Mouse (Mus musculus) intestine, embryonic 14.5 days (tissue): ENCODE measurements around the gene Filip1. TPM values are rescaled to one million over a fixed set of nuclear protein-coding genes. Genes with fewer than 3 reads are reported as not detected.

Source experiments
- ATAC-seq: fragments of 200-750 bp; cut with Nextera tagmentation; replicated peaks from 2 replicates; pipeline ENCODE4 v1.8.0; 2017; ENCODE audit warnings: low read depth, moderate number of reproducible peaks, moderate TSS enrichment, moderate library complexity; ENCODE audit not compliant: low FRiP score, low TSS enrichment
- DNase-seq: peaks from one replicate; pipeline ENCODE4 v3.0.0-alpha.2; 2018; ENCODE audit warnings: low spot score
- H3K27ac ChIP-seq: fragments of 300-500 bp; sonication (generic); 2 replicates; pipeline ENCODE4 v1.5.1; 2014; ENCODE audit warnings: low read depth, mild to moderate bottlenecking, control low read depth
- H3K27me3 ChIP-seq: fragments of 300-500 bp; sonication (generic); replicated peaks from 2 replicates; pipeline ENCODE4 v1.6.1; 2014; ENCODE audit warnings: low read length, control low read depth; ENCODE audit not compliant: control insufficient read depth, insufficient read depth
- H3K36me3 ChIP-seq: fragments of 300-500 bp; sonication (generic); 2 replicates; pipeline ENCODE4 v1.6.1; 2014; ENCODE audit warnings: low read length, control low read depth; ENCODE audit not compliant: control insufficient read depth, insufficient read depth
- H3K4me1 ChIP-seq: fragments of 300-500 bp; sonication (generic); replicated peaks from 2 replicates; pipeline ENCODE4 v1.6.1; 2014; ENCODE audit warnings: low read length, control low read depth, mixed read lengths; ENCODE audit not compliant: control insufficient read depth, insufficient read depth
- H3K4me2 ChIP-seq: fragments of 300-500 bp; sonication (generic); 2 replicates; pipeline ENCODE4 v1.6.1; 2014; ENCODE audit warnings: low read length
- H3K4me3 ChIP-seq: fragments of 300-500 bp; sonication (generic); 2 replicates; pipeline ENCODE4 v1.5.1; 2014; ENCODE audit warnings: low read depth, low read length, control low read depth, mixed read lengths
- H3K9ac ChIP-seq: fragments of 300-500 bp; sonication (generic); 2 replicates; pipeline ENCODE4 v1.6.1; 2014; ENCODE audit warnings: mild to moderate bottlenecking, low read length
- H3K9me3 ChIP-seq: fragments of 300-500 bp; sonication (generic); 2 replicates; pipeline ENCODE4 v1.6.1; 2016; ENCODE audit warnings: low read length, control low read depth; ENCODE audit not compliant: control insufficient read depth
- WGBS: fragments of 180-500 bp; shearing (Covaris S2); extraction: QIAGEN DNeasy Blood & Tissue Kit; methylation state at CpG from one replicate; pipeline ENCODE4 v1.1.7; 2014; 5-methylcytosine and 5-hydroxymethylcytosine counted together
- polyA plus RNA-seq: library from polyadenylated mRNA; unstranded; fragments of >200 nt; fragmentation: Nextera tagmentation; extraction: Ambion mirVana; gene quantifications from 2 replicates; pipeline ENCODE4 v1.2.1, GENCODE M21; 2014

The Filip1 gene
- polyA plus RNA-seq, 1 experiment from 2014 or later = 7.2 TPM

DNA sequence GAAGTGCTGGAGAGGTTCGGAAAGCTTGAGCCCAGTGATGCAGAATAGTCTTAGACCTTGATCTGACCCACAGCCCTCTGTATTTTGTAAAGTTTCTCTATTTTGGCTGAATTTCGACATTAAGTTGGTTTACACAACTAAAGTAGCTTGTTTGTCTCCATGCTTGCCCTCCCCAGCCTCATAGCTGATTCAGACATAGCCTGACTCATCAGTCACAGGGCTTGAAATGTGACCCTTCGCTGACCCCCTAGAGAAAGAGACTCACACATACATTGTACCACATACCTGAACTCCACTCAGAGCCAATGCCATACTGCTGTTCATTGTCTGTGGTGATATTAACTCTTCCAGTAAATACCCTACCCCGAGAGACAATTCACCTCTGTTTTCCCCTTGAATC lies 19.6 kb downstream of the Filip1 start:
- no peak overlapping the region for H3K4me2 ChIP-seq
- H3K27me3 ChIP-seq = no peaks in the 10 kb centered on the region
- H3K4me1 ChIP-seq = no peaks in the 10 kb centered on the region
- no peak overlapping the region for H3K27ac ChIP-seq
- H3K4me3 ChIP-seq = no peak overlapping the region
- H3K9ac ChIP-seq = no peak overlapping the region
- DNase-seq (no peak), ATAC-seq (no peak)
- H3K36me3 ChIP-seq = no peaks in the 10 kb centered on the region
- no peaks in the 10 kb centered on the region for H3K9me3 ChIP-seq
- 71% methylated on average over 4 of the region's 4 CpGs for WGBS

DNA sequence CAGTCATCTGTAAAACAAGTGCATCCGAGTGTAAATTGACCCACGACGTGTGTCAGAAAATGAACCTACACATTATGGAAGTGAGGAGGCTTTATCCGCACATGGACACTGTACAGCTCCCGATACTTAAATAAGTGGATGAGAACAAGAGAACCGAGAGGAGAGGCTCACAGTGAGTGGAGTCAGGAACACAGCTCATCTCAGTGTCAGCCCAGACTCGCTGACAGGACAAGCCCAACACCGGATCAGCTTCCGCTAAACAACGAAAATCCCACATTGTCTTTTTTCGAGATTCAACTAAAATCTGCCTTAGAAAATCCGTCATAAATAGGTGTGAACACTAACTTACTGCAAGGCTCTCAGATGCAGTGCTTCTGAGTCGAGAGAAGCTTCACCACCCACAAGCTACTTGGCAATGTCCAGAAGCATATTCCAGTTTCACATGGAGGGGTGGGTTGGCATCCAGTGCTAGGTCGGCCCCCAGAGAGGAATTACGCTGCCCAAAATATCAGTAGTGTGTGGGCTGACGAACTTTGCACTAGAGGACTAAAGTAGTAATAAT lies 22.1 kb downstream of the Filip1 start:
- no peak for DNase-seq
- Histone ChIP-seq H3K9me3 (no peaks in the 10 kb centered on the region), H3K36me3 (no peaks in the 10 kb centered on the region), H3K4me1 (no peaks in the 10 kb centered on the region), H3K27me3 (no peaks in the 10 kb centered on the region), H3K4me3 (no peak overlapping the region), H3K27ac (no peak overlapping the region), H3K4me2 (no peak overlapping the region), H3K9ac (no peak overlapping the region)
- WGBS = 81% methylated on average over 16 of the region's 16 CpGs
- no peak for ATAC-seq

DNA sequence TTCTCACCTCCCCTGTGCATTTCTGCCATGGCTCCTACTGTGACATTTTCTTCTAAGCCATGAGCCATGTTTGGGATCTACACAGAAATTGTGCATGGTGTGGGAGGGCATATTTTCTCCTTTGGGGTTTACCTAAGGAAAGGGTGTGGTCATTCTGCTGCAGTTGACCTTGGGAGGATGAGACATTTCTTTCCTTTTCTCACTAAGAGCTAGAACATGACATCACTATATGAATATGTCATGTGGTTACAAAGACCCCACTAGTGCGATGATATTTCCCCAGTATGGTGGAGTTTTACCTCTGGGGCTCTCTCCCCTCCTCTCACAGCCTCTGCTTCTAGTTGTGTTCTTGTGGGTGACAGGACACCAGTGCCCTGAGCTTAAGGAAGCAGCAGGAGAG lies 22.9 kb downstream of the Filip1 start:
- DNase-seq (no peak), ATAC-seq (no peak)
- H3K4me3 ChIP-seq = no peak overlapping the region
- H3K4me1 ChIP-seq = no peaks in the 10 kb centered on the region
- no peaks in the 10 kb centered on the region for H3K36me3 ChIP-seq
- H3K27me3 ChIP-seq = no peaks in the 10 kb centered on the region
- WGBS = 54% methylated on average over 1 of the region's 1 CpGs
- H3K27ac ChIP-seq = no peak overlapping the region
- H3K9ac ChIP-seq = no peak overlapping the region
- H3K9me3 ChIP-seq = no peaks in the 10 kb centered on the region
- no peak overlapping the region for H3K4me2 ChIP-seq

DNA sequence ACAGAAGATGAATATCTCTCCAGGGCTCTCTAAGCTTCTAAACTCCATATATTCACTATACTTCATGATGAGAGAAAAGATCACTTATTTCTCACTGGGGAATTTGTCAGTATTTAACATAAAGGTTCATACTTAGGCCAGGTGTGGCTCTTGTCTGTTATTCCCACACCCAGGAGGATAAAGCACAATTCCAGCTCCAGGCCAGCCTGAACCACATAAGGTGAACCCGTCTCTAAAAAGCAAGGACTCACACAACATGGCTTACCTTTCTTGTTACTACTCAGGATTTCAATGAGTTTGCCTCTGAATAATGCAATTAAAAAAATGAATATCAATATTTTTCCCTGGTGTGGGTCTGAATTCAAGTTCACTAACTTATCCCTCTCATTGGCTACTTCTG lies 23.6 kb downstream of the Filip1 start:
- Histone ChIP-seq H3K27me3 (no peaks in the 10 kb centered on the region), H3K27ac (no peak overlapping the region), H3K36me3 (no peaks in the 10 kb centered on the region), H3K4me3 (no peak overlapping the region), H3K4me2 (no peak overlapping the region), H3K4me1 (no peaks in the 10 kb centered on the region), H3K9ac (no peak overlapping the region), H3K9me3 (no peaks in the 10 kb centered on the region)
- no peak for ATAC-seq
- DNase-seq = no peak
- WGBS = 77% methylated on average over 1 of the region's 1 CpGs

DNA sequence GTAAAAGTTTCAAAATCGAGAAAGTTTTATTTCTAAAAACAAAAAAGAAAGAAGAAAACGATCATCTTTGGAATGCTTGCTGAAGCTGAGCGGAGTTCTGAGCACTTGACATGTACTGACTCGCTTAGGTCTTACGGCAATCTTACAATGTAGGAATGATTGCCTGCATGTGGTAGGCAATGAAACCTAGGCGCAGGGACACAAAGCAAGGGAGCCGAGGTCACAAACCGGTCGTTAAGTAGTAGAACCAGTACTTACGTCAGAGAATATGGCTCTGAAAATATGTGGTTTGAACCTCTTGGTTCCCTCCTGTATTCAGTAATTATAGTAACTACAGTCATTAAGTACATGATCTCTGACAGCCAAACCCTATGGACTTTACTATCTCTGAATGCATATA lies 29.4 kb downstream of the Filip1 start:
- H3K9ac ChIP-seq = no peak overlapping the region
- H3K4me3 ChIP-seq = no peak overlapping the region
- WGBS = 90% methylated on average over 10 of the region's 10 CpGs
- H3K4me2 ChIP-seq = no peak overlapping the region
- no peak overlapping the region for H3K27ac ChIP-seq
- H3K27me3 ChIP-seq = no peaks in the 10 kb centered on the region
- DNase-seq (no peak), ATAC-seq (no peak)
- no peaks in the 10 kb centered on the region for H3K9me3 ChIP-seq
- H3K36me3 ChIP-seq = no peaks in the 10 kb centered on the region
- peaks cover 5% of the 10 kb centered on the region; the same call in 1 of the 2 replicates for H3K4me1 ChIP-seq

DNA sequence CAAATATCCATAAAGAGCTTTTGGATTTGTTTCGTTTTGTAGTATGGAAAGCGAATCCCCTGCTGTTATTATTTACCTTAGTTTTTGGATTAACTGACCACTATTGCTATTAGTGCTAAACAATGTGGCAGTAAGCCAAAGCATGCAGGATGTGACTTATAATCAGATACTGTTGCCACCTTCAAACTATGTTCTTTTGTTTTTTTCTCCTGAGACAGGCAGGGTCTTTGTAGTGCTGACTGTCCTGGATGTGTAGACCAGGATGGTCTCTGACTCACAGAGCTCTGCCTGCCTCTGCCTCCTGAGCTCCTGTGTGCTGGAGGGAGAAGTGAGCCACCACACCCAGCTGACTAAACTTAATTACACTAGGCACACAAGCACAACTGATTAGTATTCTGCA lies 33.4 kb downstream of the Filip1 start:
- 87% methylated on average over 2 of the region's 2 CpGs for WGBS
- Histone ChIP-seq H3K9ac (no peak overlapping the region), H3K27ac (no peak overlapping the region), H3K9me3 (no peaks in the 10 kb centered on the region), H3K4me2 (no peak overlapping the region), H3K4me1 (peaks cover 15% of the 10 kb centered on the region), H3K27me3 (no peaks in the 10 kb centered on the region), H3K4me3 (no peak overlapping the region), H3K36me3 (no peaks in the 10 kb centered on the region)
- ATAC-seq (no peak), DNase-seq (no peak)

DNA sequence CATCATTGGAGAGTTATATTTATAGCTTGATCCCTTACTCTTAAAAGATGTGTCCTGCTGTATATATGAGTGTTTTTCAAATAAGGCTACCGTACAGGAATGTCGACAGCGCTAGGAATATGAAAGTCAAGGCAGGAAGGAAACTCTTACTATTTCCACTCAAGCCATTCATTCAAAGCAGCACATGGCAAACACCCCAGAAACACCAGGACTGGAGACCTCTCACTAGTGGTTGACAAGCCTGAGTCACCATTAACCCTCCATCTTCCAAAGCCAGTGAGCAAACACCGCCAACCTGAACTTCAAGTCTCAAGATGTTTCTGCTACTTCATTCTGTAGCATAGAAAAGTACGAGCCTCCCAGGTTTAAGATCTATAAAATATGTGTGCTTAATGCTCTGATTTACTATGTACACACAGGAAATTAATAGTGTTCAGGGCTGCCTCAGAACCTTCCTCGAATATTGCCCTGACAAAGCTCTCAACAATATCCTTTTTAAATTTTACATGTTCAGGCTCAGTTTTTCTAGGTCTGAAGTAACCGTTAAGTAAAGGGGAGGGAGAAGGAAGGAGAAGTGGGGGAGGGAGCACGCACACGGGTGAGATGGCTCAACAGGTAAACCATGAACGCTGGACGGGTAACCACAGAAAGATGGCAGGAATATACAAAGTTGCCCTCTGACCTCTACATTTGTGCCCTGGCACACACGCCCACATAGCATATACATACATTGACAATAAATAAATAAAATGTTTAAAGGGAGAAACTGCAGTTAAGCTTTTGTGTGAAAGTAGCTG lies 34.2 kb downstream of the Filip1 start:
- Histone ChIP-seq H3K4me2 (peak overlapping the region; percentile 51), H3K27ac (peak overlapping the region; percentile 84; the same call in 1 of the 2 replicates), H3K4me1 (peaks cover 15% of the 10 kb centered on the region), H3K9ac (peak overlapping the region; percentile 34; the same call in 1 of the 2 replicates), H3K27me3 (no peaks in the 10 kb centered on the region), H3K9me3 (no peaks in the 10 kb centered on the region), H3K4me3 (peak overlapping the region; percentile 26), H3K36me3 (no peaks in the 10 kb centered on the region)
- 41% methylated on average over 12 of the region's 12 CpGs for WGBS
- DNase-seq = no peak
- ATAC-seq = no peak

DNA sequence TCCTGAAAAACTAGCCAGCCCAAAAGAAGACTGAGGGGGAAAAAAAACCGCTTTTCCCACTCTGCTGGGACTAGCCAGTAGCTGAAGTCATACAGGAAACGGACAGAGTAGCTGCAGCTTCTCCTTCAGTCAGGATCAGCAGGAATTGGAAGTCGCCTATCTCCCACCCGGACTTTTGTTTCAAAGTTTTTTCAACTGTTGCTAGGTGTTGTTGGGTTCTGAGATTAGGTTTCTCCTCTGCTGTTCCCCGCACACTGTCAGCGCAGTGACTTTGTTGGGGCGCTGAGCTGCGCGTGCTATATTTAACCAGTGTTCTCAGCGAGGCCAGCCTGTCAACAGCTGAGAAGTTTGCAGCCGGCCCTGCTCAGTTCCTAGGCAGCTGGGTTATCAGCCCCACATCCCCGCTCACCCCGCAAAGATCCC lies 35.1 kb downstream of the Filip1 start:
- Histone ChIP-seq H3K9me3 (no peaks in the 10 kb centered on the region), H3K4me3 (peak overlapping the region; percentile 26), H3K27me3 (no peaks in the 10 kb centered on the region), H3K4me1 (peaks cover 20% of the 10 kb centered on the region), H3K27ac (peak overlapping the region; percentile 84), H3K9ac (peak overlapping the region; percentile 34), H3K36me3 (no peaks in the 10 kb centered on the region), H3K4me2 (peak overlapping the region; percentile 51)
- ATAC-seq (peak; percentile 60), DNase-seq (peak; percentile 85)
- 1% methylated on average over 13 of the region's 13 CpGs for WGBS

DNA sequence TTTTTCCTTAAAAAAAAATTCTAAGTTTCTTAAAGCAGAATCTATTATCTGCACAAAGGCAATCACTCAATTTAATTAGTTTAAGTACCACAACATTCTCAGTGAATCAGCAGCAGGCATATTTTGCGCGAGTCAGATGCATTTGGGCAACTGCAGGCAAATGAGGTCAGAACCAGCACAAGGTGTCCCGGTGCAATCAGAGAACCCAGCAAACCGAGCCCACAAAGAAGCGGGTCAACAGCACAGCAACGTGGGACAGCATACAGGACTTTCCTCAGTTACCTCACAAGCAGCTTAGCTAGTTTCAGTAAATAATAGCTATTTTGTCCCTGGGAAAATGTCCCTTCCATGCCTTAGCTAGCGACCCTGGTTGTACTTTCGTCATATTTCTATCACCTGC lies 35.9 kb downstream of the Filip1 start:
- no peaks in the 10 kb centered on the region for H3K36me3 ChIP-seq
- no peaks in the 10 kb centered on the region for H3K27me3 ChIP-seq
- H3K4me1 ChIP-seq = peaks cover 20% of the 10 kb centered on the region
- H3K4me3 ChIP-seq = peak overlapping the region; percentile 26; the same call in 1 of the 2 replicates
- peak overlapping the region; percentile 84; the same call in 1 of the 2 replicates for H3K27ac ChIP-seq
- no peaks in the 10 kb centered on the region for H3K9me3 ChIP-seq
- H3K4me2 ChIP-seq = peak overlapping the region; percentile 51
- ATAC-seq (no peak), DNase-seq (no peak)
- WGBS = 66% methylated on average over 8 of the region's 8 CpGs
- H3K9ac ChIP-seq = peak overlapping the region; percentile 34
